Mouse (Mus musculus) embryonic facial prominence, embryonic 11.5 days (tissue): Measurements from ENCODE around the gene Srpk3. TPM values are rescaled to one million over a fixed set of nuclear protein-coding genes. Genes with fewer than 3 reads are reported as not detected.
"Not testable (repeated sequence)": the region's sequence is repeated elsewhere in the genome, so short reads cannot be mapped to it uniquely, and the experiment has no call there.

ENCODE experiments used
- ATAC-seq: fragments of 200-750 bp; cut with Nextera tagmentation; replicated peaks from 2 replicates; pipeline ENCODE4 v1.8.0; 2017; ENCODE audit warnings: low read depth; ENCODE audit not compliant: insufficient number of reproducible peaks, low FRiP score, low TSS enrichment
- DNase-seq: peaks from one replicate; pipeline ENCODE4 v3.0.0-alpha.2; 2015; ENCODE audit warnings: low spot score
- H3K27ac ChIP-seq: fragments of 300-500 bp; sonication (generic); replicated peaks from 2 replicates; pipeline ENCODE4 v1.5.1; 2014; ENCODE audit warnings: mild to moderate bottlenecking, low read depth, low read length, control low read depth
- H3K27me3 ChIP-seq: fragments of 300-500 bp; sonication (generic); 2 replicates; pipeline ENCODE4 v1.6.1; 2014; ENCODE audit warnings: mild to moderate bottlenecking, low read length, moderate library complexity, mixed read lengths; ENCODE audit not compliant: control insufficient read depth, insufficient read depth
- H3K36me3 ChIP-seq: fragments of 300-500 bp; sonication (generic); replicated peaks from 2 replicates; pipeline ENCODE4 v1.6.1; 2014; ENCODE audit warnings: low read depth, mild to moderate bottlenecking, low read length, moderate library complexity, mixed read lengths; ENCODE audit not compliant: control insufficient read depth, insufficient read depth
- H3K4me1 ChIP-seq: fragments of 300-500 bp; sonication (generic); 2 replicates; pipeline ENCODE4 v1.6.1; 2014; ENCODE audit warnings: low read length, mixed read lengths; ENCODE audit not compliant: control insufficient read depth, insufficient read depth
- H3K4me2 ChIP-seq: fragments of 300-500 bp; sonication (generic); 2 replicates; pipeline ENCODE4 v1.6.1; 2014; ENCODE audit warnings: low read depth, mild to moderate bottlenecking, control low read depth, low read length, moderate library complexity
- H3K4me3 ChIP-seq: fragments of 300-500 bp; sonication (generic); 2 replicates; pipeline ENCODE4 v1.5.1; 2014; ENCODE audit warnings: low read depth, low read length, control low read depth
- H3K9ac ChIP-seq: fragments of 300-500 bp; sonication (generic); replicated peaks from 2 replicates; pipeline ENCODE4 v1.6.1; 2014; ENCODE audit warnings: mild to moderate bottlenecking, control low read depth, low read length
- H3K9me3 ChIP-seq: fragments of 300-500 bp; sonication (generic); replicated peaks from 2 replicates; pipeline ENCODE4 v1.6.1; 2016; ENCODE audit warnings: mild to moderate bottlenecking, low read length, inconsistent platforms, mixed read lengths; ENCODE audit not compliant: control insufficient read depth
- WGBS: fragments of 180-500 bp; shearing (Covaris S2); extraction: QIAGEN DNeasy Blood & Tissue Kit; methylation state at CpG from one replicate; pipeline ENCODE4 v1.1.7; 2014; 5-methylcytosine and 5-hydroxymethylcytosine counted together
- polyA plus RNA-seq: library from polyadenylated mRNA; unstranded; fragments of >200 nt; fragmentation: Nextera tagmentation; extraction: Ambion mirVana; gene quantifications from 2 replicates; pipeline ENCODE4 v1.2.1, GENCODE M21; 2014

Gene Srpk3
- polyA plus RNA-seq: 0.90 and 1.4 TPM in 2 replicates

GRCm38 (mm10) chrX:73774168-73774760 lies at the start of gene Srpk3:
TSS of gene Srpk3 (plus strand) at chrX:73774405.
- no peak within 1 kb of the TSS for H3K27ac ChIP-seq
- ATAC-seq (no peak), DNase-seq (no peak)
- 74% methylated on average over 9 of the region's 9 CpGs for WGBS
- no peaks in the 10 kb centered on the region for H3K36me3 ChIP-seq
- no peak within 1 kb of the TSS for H3K9ac ChIP-seq
- H3K4me3 ChIP-seq: no peak within 1 kb of the TSS
- H3K9me3 ChIP-seq: no peaks in the 10 kb centered on the region
- H3K4me1 ChIP-seq: no peaks in the 10 kb centered on the region
- H3K27me3 ChIP-seq: no peaks in the 10 kb centered on the region
- H3K4me2 ChIP-seq: no peak within 1 kb of the TSS

GRCm38 (mm10) chrX:73730908-73731307 lies 43.3 kb upstream of the Srpk3 start:
- 52% methylated on average over 1 of the region's 1 CpGs for WGBS
- H3K27me3 ChIP-seq: no peaks in the 10 kb centered on the region
- no peaks in the 10 kb centered on the region for H3K4me1 ChIP-seq

GRCm38 (mm10) chrX:73738155-73738554 lies 36.0 kb upstream of the Srpk3 start:
- Histone ChIP-seq H3K4me1 (no peaks in the 10 kb centered on the region), H3K4me2 (no peak overlapping the region), H3K9me3 (no peaks in the 10 kb centered on the region), H3K27me3 (no peaks in the 10 kb centered on the region), H3K27ac (no peak overlapping the region), H3K4me3 (no peak overlapping the region), H3K9ac (no peak overlapping the region), H3K36me3 (no peaks in the 10 kb centered on the region)
- ATAC-seq (no peak), DNase-seq (no peak)
- 69% methylated on average over 1 of the region's 1 CpGs for WGBS

More at GRCm38 (mm10) chrX:73730908-73731307, 43.3 kb upstream of the Srpk3 start:
- H3K9me3 ChIP-seq: no peaks in the 10 kb centered on the region
- ATAC-seq: no peak
- H3K9ac ChIP-seq: no peak overlapping the region
- no peaks in the 10 kb centered on the region for H3K36me3 ChIP-seq
- no peak overlapping the region for H3K4me3 ChIP-seq
- no peak overlapping the region for H3K4me2 ChIP-seq
- H3K27ac ChIP-seq: no peak overlapping the region
- DNase-seq: no peak

- H3K4me1 ChIP-seq: no peaks in the 10 kb centered on the region
- no peak for ATAC-seq
- no peak overlapping the region for H3K9ac ChIP-seq
- WGBS: 51% methylated on average over 5 of the region's 5 CpGs
- H3K9me3 ChIP-seq: no peaks in the 10 kb centered on the region
- no peak for DNase-seq
- no peak overlapping the region for H3K4me3 ChIP-seq
- no peaks in the 10 kb centered on the region for H3K36me3 ChIP-seq
- no peak overlapping the region for H3K4me2 ChIP-seq
- no peaks in the 10 kb centered on the region for H3K27me3 ChIP-seq
- no peak overlapping the region for H3K27ac ChIP-seq
Observed at GRCm38 (mm10) chrX:73739151-73739550, 35.1 kb upstream of the Srpk3 start.

GRCm38 (mm10) chrX:73739841-73740240 lies 34.4 kb upstream of the Srpk3 start:
- not testable (repeated sequence) for H3K27me3 ChIP-seq, DNase-seq, H3K4me3 ChIP-seq, H3K9ac ChIP-seq, H3K36me3 ChIP-seq, H3K4me2 ChIP-seq, H3K9me3 ChIP-seq, ATAC-seq, H3K27ac ChIP-seq, H3K4me1 ChIP-seq
- 93% methylated on average over 7 of the region's 7 CpGs for WGBS

GRCm38 (mm10) chrX:73744774-73745481 lies 29.3 kb upstream of the Srpk3 start:
- 88% methylated on average over 1 of the region's 1 CpGs for WGBS
- Histone ChIP-seq H3K4me1 (no peaks in the 10 kb centered on the region), H3K9me3 (no peaks in the 10 kb centered on the region), H3K27ac (no peak overlapping the region), H3K9ac (no peak overlapping the region), H3K4me2 (no peak overlapping the region), H3K27me3 (no peaks in the 10 kb centered on the region), H3K36me3 (no peaks in the 10 kb centered on the region), H3K4me3 (no peak overlapping the region)
- DNase-seq (no peak), ATAC-seq (no peak)

- Histone ChIP-seq H3K9me3 (no peaks in the 10 kb centered on the region), H3K9ac (no peak overlapping the region), H3K27me3 (no peaks in the 10 kb centered on the region), H3K4me2 (no peak overlapping the region), H3K4me1 (no peaks in the 10 kb centered on the region), H3K4me3 (no peak overlapping the region), H3K36me3 (no peaks in the 10 kb centered on the region), H3K27ac (no peak overlapping the region)
- 78% methylated on average over 1 of the region's 1 CpGs for WGBS
- no peak for ATAC-seq
- no peak for DNase-seq
Observed at GRCm38 (mm10) chrX:73748977-73749376, 25.2 kb upstream of the Srpk3 start.

- H3K27me3 ChIP-seq: no peaks in the 10 kb centered on the region
- H3K4me2 ChIP-seq: no peak within 1 kb of the TSS
- 58% methylated on average over 4 of the region's 5 CpGs for WGBS
- no peaks in the 10 kb centered on the region for H3K9me3 ChIP-seq
- H3K36me3 ChIP-seq: no peaks in the 10 kb centered on the region
- no peak within 1 kb of the TSS for H3K9ac ChIP-seq
- H3K27ac ChIP-seq: no peak within 1 kb of the TSS
- H3K4me1 ChIP-seq: no peaks in the 10 kb centered on the region
- no peak within 1 kb of the TSS for H3K4me3 ChIP-seq
- DNase-seq: no peak
- ATAC-seq: no peak
Observed at GRCm38 (mm10) chrX:73756334-73757140, 17.7 kb upstream of the Srpk3 start, which contains the start of gene Plxnb3. TSS of gene Plxnb3 (plus strand) at chrX:73757090.
